Mouse (Mus musculus) bone marrow macrophage, adult 2 months (primary cell): ENCODE data around the gene Mapk9.

ENCODE experiments used
- CTCF ChIP-seq: IDR thresholded peaks from 2 replicates; pipeline ENCODE4 v1.5.1; 2012; ENCODE audit warnings: low read depth, mild to moderate bottlenecking, low read length, moderate library complexity
- POLR2A ChIP-seq: IDR thresholded peaks from 2 replicates; pipeline ENCODE4 v1.6.1; 2012; ENCODE audit warnings: mild to moderate bottlenecking, low read depth, low read length, borderline replicate concordance

- TF ChIP-seq POLR2A (no peak), CTCF (no peak)
Measured at GRCm38 (mm10) chr11:49923539-49923938, 77.0 kb downstream of the Mapk9 start.
